In the genomic region with DNA sequence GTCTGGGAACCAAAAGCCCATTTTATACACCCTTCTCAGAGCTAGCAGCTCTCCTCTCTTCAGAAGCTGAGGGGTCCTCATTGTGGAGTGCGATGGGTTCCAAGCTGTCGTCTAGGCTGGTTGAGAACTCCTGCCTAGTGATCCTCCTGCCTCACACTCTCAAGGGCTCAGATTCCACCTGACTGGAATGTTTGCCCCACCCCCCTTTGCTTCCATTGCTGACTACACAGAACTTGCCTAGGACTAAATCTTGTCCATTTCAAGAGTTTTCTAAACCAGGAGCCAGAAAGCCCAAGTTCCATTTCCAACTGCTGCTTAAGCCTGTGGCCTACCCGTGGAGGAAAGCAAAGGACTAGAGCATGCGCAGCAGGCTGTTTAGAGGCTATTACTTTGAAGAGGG, we compare ENCODE assay signal across 1 mouse cellular context.
TF ChIP-seq lines count a peak whose summit lies in the region.

No protein-coding gene starts in this region.

TF ChIP-seq in MEL, 35 proteins besides CTCF, POLR2A, EP300 and RAD21 (continued from another document):
- TF ChIP-seq RCOR1 (IDR thresholded peaks at IDR 0.05; ENCODE audit: low read depth, low read length) (no peak), ZKSCAN1 (IDR thresholded peaks at IDR 0.05; ENCODE audit: low read depth, low read length) (no peak)
